Comparison of ENCODE assay signal across 27 mouse cellular contexts in genomic region chr2:60911716-60912115, GRCm38 (mm10). TPM values are rescaled to one million over a fixed set of nuclear protein-coding genes. Genes with fewer than 3 reads are reported as not detected.
DNase-seq lines count a peak whose midpoint lies in the region; ATAC-seq and TF ChIP-seq lines count a peak whose summit lies in the region.
"Had no signal": no experiment of that assay in that cellular context is flagged by ENCODE, and none has a peak within 500 bp of the region (broad histone marks: within the 10 kb centered on the region; RNA-seq: fewer than 3 reads in every experiment).

No protein-coding gene starts in this region.

- no peak for ATAC-seq in heart, embryonic 12.5 days (ENCODE audit: insufficient number of reproducible peaks, low FRiP score)
- no peak for ATAC-seq in intestine, postnatal 0 days
- ATAC-seq in intestine, embryonic 15.5 days = no peak
- no peak for ATAC-seq in neural tube, embryonic 13.5 days (ENCODE audit: low read depth)
- no peak for ATAC-seq in neural tube, embryonic 15.5 days (ENCODE audit: low FRiP score)
- ATAC-seq: forebrain, postnatal 0 days; midbrain, embryonic 13.5 days had no signal

- 74% methylated on average over 8 of the region's 8 CpGs for WGBS in heart, embryonic 12.5 days
- WGBS in intestine, postnatal 0 days = 76% methylated on average over 8 of the region's 8 CpGs
- WGBS in intestine, embryonic 15.5 days = 81% methylated on average over 8 of the region's 8 CpGs
- 81% methylated on average over 8 of the region's 8 CpGs for WGBS in neural tube, embryonic 13.5 days
- 80% methylated on average over 8 of the region's 8 CpGs for WGBS in neural tube, embryonic 15.5 days

- intact Hi-C loops in heart, postnatal 25 days (cut with DNase I) = loop anchor here (2.0 to 5.0 kb wide), 2 partner anchors 51 to 541 kb away; partner anchors contain the start of gene Rbms1

- peak overlapping the region; percentile 43 for H3K4me2 ChIP-seq in heart, embryonic 12.5 days
- 0 out of 2 replicates have a peak overlapping the region, but pooled peaks have one; percentile 4 for H3K4me2 ChIP-seq in intestine, postnatal 0 days (replicated peaks; ENCODE audit: low read depth)
- H3K4me2 ChIP-seq in intestine, embryonic 15.5 days (replicated peaks) = no peak overlapping the region
- no peak overlapping the region for H3K4me2 ChIP-seq in neural tube, embryonic 13.5 days
- H3K4me2 ChIP-seq in neural tube, embryonic 15.5 days = no peak overlapping the region
- H3K4me2 ChIP-seq: lung, embryonic 15.5 days; midbrain, embryonic 13.5 days; neural tube, embryonic 12.5 days had no signal

- 0 out of 2 replicates have a peak overlapping the region, but pooled peaks have one; percentile 16 for H3K9ac ChIP-seq in heart, embryonic 12.5 days
- H3K9ac ChIP-seq in intestine, postnatal 0 days (ENCODE audit: low read depth, low read length) = no peak overlapping the region
- no peak overlapping the region for H3K9ac ChIP-seq in intestine, embryonic 15.5 days
- H3K9ac ChIP-seq in neural tube, embryonic 13.5 days = 0 out of 2 replicates have a peak overlapping the region, but pooled peaks have one; percentile 26
- no peak overlapping the region for H3K9ac ChIP-seq in neural tube, embryonic 15.5 days (replicated peaks)
- H3K9ac ChIP-seq: forebrain, postnatal 0 days; liver, embryonic 15.5 days; lung, embryonic 15.5 days; midbrain, embryonic 13.5 days; neural tube, embryonic 12.5 days had no signal

- no peak overlapping the region for H3K4me3 ChIP-seq in heart, embryonic 12.5 days
- H3K4me3 ChIP-seq in intestine, postnatal 0 days (ENCODE audit: low read depth, low read length) = no peak overlapping the region
- no peak overlapping the region for H3K4me3 ChIP-seq in intestine, embryonic 15.5 days (replicated peaks)
- no peak overlapping the region for H3K4me3 ChIP-seq in neural tube, embryonic 13.5 days
- H3K4me3 ChIP-seq in neural tube, embryonic 15.5 days (replicated peaks) = no peak overlapping the region
- H3K4me3 ChIP-seq: embryonic facial prominence, embryonic 10.5 days; forebrain, embryonic 10.5 days; limb, embryonic 10.5 days; liver, embryonic 15.5 days; lung, embryonic 15.5 days; midbrain, embryonic 13.5 days; neural tube, embryonic 12.5 days had no signal

- H3K27ac ChIP-seq in heart, embryonic 12.5 days (ENCODE audit: poor library complexity, severe bottlenecking) = peak overlapping the region; percentile 70; the same call in 1 of the 2 replicates
- H3K27ac ChIP-seq in intestine, postnatal 0 days (ENCODE audit: low read depth, low read length) = no peak overlapping the region
- H3K27ac ChIP-seq in intestine, embryonic 15.5 days = no peak overlapping the region
- no peak overlapping the region for H3K27ac ChIP-seq in neural tube, embryonic 13.5 days (replicated peaks)
- no peak overlapping the region for H3K27ac ChIP-seq in neural tube, embryonic 15.5 days (replicated peaks)
- H3K27ac ChIP-seq: embryonic facial prominence, embryonic 10.5 days; forebrain, embryonic 10.5 days; hindbrain, postnatal 0 days; limb, embryonic 10.5 days; lung, embryonic 15.5 days; midbrain, embryonic 13.5 days; neural tube, embryonic 12.5 days had no signal

- no peak for DNase-seq in heart, postnatal 25 days (ENCODE audit: low spot score)
- peak; percentile 74 for DNase-seq in R1 (ENCODE audit: low read depth, low spot score)
- no peak for DNase-seq in left cerebral cortex, adult 18-20 months (ENCODE audit: low spot score in 2 of 2)
- DNase-seq: adrenal gland, postnatal 36 days; cerebellum, adult 11 months; cerebellum, postnatal 10 days; forebrain, postnatal 0 days; gastrocnemius, postnatal 14 days; kidney, adult 8-10 months; liver; lung, postnatal 36 days; thymus, adult 2 months; thymus, postnatal 4 days had no signal

- peaks cover 66% of the 10 kb centered on the region for H3K4me1 ChIP-seq in heart, embryonic 12.5 days (replicated peaks)
- no peaks in the 10 kb centered on the region for H3K4me1 ChIP-seq in intestine, postnatal 0 days (replicated peaks; ENCODE audit: control insufficient read depth, insufficient read depth, low read length)
- H3K4me1 ChIP-seq in intestine, embryonic 15.5 days (replicated peaks) = 0 out of 2 replicates have a peak, but pooled peaks cover 12% of the 10 kb centered on the region
- peaks cover 34% of the 10 kb centered on the region for H3K4me1 ChIP-seq in neural tube, embryonic 13.5 days (replicated peaks)
- H3K4me1 ChIP-seq in neural tube, embryonic 15.5 days = peaks cover 12% of the 10 kb centered on the region; the same call in 1 of the 2 replicates

- H3K36me3 ChIP-seq in heart, embryonic 12.5 days = no peaks in the 10 kb centered on the region
- no peaks in the 10 kb centered on the region for H3K36me3 ChIP-seq in intestine, postnatal 0 days (ENCODE audit: control insufficient read depth, insufficient read depth)
- no peaks in the 10 kb centered on the region for H3K36me3 ChIP-seq in intestine, embryonic 15.5 days
- no peaks in the 10 kb centered on the region for H3K36me3 ChIP-seq in neural tube, embryonic 13.5 days
- no peaks in the 10 kb centered on the region for H3K36me3 ChIP-seq in neural tube, embryonic 15.5 days
- H3K36me3 ChIP-seq: embryonic facial prominence, embryonic 10.5 days; forebrain, embryonic 10.5 days; limb, embryonic 10.5 days; liver, embryonic 15.5 days; lung, embryonic 15.5 days; midbrain, embryonic 13.5 days; neural tube, embryonic 12.5 days had no signal

- no peak for TF ChIP-seq CTCF in intestine, postnatal 0 days (IDR thresholded peaks at IDR 0.05; ENCODE audit: low read depth)

- no peaks in the 10 kb centered on the region for H3K27me3 ChIP-seq in heart, embryonic 12.5 days (replicated peaks)
- H3K27me3 ChIP-seq in intestine, postnatal 0 days (replicated peaks; ENCODE audit: control insufficient read depth, insufficient read depth, low read length) = no peaks in the 10 kb centered on the region
- H3K27me3 ChIP-seq in intestine, embryonic 15.5 days (replicated peaks) = 0 out of 2 replicates have a peak, but pooled peaks cover 3% of the 10 kb centered on the region
- no peaks in the 10 kb centered on the region for H3K27me3 ChIP-seq in neural tube, embryonic 13.5 days
- H3K27me3 ChIP-seq in neural tube, embryonic 15.5 days (replicated peaks) = no peaks in the 10 kb centered on the region
- H3K27me3 ChIP-seq: liver, embryonic 15.5 days; lung, embryonic 15.5 days; midbrain, embryonic 13.5 days; neural tube, embryonic 12.5 days had no signal

- H3K9me3 ChIP-seq in heart, embryonic 12.5 days (replicated peaks) = no peaks in the 10 kb centered on the region
- H3K9me3 ChIP-seq in intestine, postnatal 0 days (ENCODE audit: control insufficient read depth) = no peaks in the 10 kb centered on the region
- no peaks in the 10 kb centered on the region for H3K9me3 ChIP-seq in intestine, embryonic 15.5 days
- H3K9me3 ChIP-seq in neural tube, embryonic 13.5 days = no peaks in the 10 kb centered on the region
- no peaks in the 10 kb centered on the region for H3K9me3 ChIP-seq in neural tube, embryonic 15.5 days (replicated peaks)
- H3K9me3 ChIP-seq: embryonic facial prominence, embryonic 10.5 days; forebrain, embryonic 10.5 days; limb, embryonic 10.5 days; liver, embryonic 15.5 days; lung, embryonic 15.5 days; megakaryocyte, embryonic 14.5 days; midbrain, embryonic 13.5 days; neural tube, embryonic 12.5 days had no signal

RNA-seq across cellular contexts. Expression of gene Rbms1, which starts 51.3 kb away (rescaled TPM):
- 107 and 114 TPM in 2 replicates for polyA plus RNA-seq in heart, embryonic 12.5 days (2016; fragmentation: Nextera tagmentation; extraction: Ambion mirVana)
- 10 to 100 TPM; 47.3 to 47.7 TPM for total RNA-seq in heart, postnatal 25 days (2021)
- 41.3 and 41.4 TPM in 2 replicates for polyA plus RNA-seq in intestine, postnatal 0 days (2015; fragmentation: Nextera tagmentation; extraction: Ambion mirVana)
- polyA plus RNA-seq in intestine, embryonic 15.5 days (2015; fragmentation: Nextera tagmentation; extraction: Ambion mirVana) = 83.3 and 84.3 TPM in 2 replicates
- 72.0 and 81.1 TPM in 2 replicates for polyA plus RNA-seq in neural tube, embryonic 13.5 days (2015; fragmentation: Nextera tagmentation; extraction: Ambion mirVana)
- polyA plus RNA-seq in neural tube, embryonic 15.5 days (2015; fragmentation: Nextera tagmentation; extraction: Ambion mirVana) = 65.2 and 84.1 TPM in 2 replicates
- 10 to 100 TPM; 17.9 to 20.3 TPM for total RNA-seq in left cerebral cortex, adult 18-20 months (2021)

Comparison
In these comparisons a context has a peak if more than half of its experiments do, and no peak if none do; other contexts are left out.
1. H3K4me2 ChIP-seq: peak in heart, embryonic 12.5 days (single experiment) and intestine, postnatal 0 days (single experiment); none in intestine, embryonic 15.5 days (single experiment), neural tube, embryonic 13.5 days (single experiment) and neural tube, embryonic 15.5 days (single experiment).
2. H3K9ac ChIP-seq: peak in heart, embryonic 12.5 days (single experiment) and neural tube, embryonic 13.5 days (single experiment); none in intestine, postnatal 0 days (single experiment), intestine, embryonic 15.5 days (single experiment) and neural tube, embryonic 15.5 days (single experiment).